Mouse (Mus musculus) MEL (cell line): Measurements from ENCODE around the gene Tm4sf20. TPM values are rescaled to one million over a fixed set of nuclear protein-coding genes. Genes with fewer than 3 reads are reported as not detected.

ENCODE experiments used
- DNase-seq: peaks from one replicate; pipeline ENCODE4 v3.0.0; 2011; ENCODE audit warnings: low read depth, low spot score
- H3K27ac ChIP-seq: 2 replicates; pipeline ENCODE4 v1.5.1; 2012; ENCODE audit warnings: low read depth, mild to moderate bottlenecking, control low read depth, low read length, moderate library complexity; ENCODE audit not compliant: control insufficient read depth
- H3K27me3 ChIP-seq, 2 experiments: fragments of 150-350 bp in 1 of 2; sonication (generic) in 1 of 2; 2 replicates each; pipeline ENCODE4 v1.6.1; 2012; ENCODE audit warnings: low read length in 2 of 2, mild to moderate bottlenecking in 2 of 2, improper control_type of control experiment in 1 of 2, moderate library complexity in 1 of 2; ENCODE audit not compliant: insufficient read depth in 2 of 2, control insufficient read depth in 1 of 2
- H3K36me3 ChIP-seq, 2 experiments: 2 replicates each; pipeline ENCODE4 v1.6.1; 2012 to 2014; ENCODE audit warnings: low read length in 2 of 2, improper control_type of control experiment in 1 of 2, inconsistent platforms in 1 of 2, mild to moderate bottlenecking in 1 of 2; ENCODE audit not compliant: insufficient read depth in 2 of 2, control insufficient read depth in 1 of 2
- H3K4me1 ChIP-seq, 2 experiments: fragments of 150-350 bp in 1 of 2; sonication (generic) in 1 of 2; 2 replicates each; pipeline ENCODE4 v1.6.1; 2012; ENCODE audit warnings: low read length in 2 of 2, improper control_type of control experiment in 1 of 2, mild to moderate bottlenecking in 1 of 2; ENCODE audit not compliant: insufficient read depth in 2 of 2, control insufficient read depth in 1 of 2
- H3K4me3 ChIP-seq, 2 experiments: fragments of 150-350 bp in 1 of 2; sonication (generic) in 1 of 2; 2 replicates each; pipeline ENCODE4 v1.5.1; 2012; ENCODE audit warnings: low read depth in 2 of 2, low read length in 2 of 2, mild to moderate bottlenecking in 2 of 2, moderate library complexity in 2 of 2, control low read depth in 1 of 2, improper control_type of control experiment in 1 of 2; ENCODE audit not compliant: control insufficient read depth in 1 of 2, insufficient read depth in 1 of 2
- H3K79me2 ChIP-seq: 2 replicates; pipeline ENCODE4 v1.6.1; 2012; ENCODE audit warnings: mild to moderate bottlenecking, low read length, moderate library complexity; ENCODE audit not compliant: control insufficient read depth, poor library complexity, insufficient read depth
- H3K9ac ChIP-seq: 2 replicates; pipeline ENCODE4 v1.6.1; 2012; ENCODE audit warnings: low read depth, mild to moderate bottlenecking, control low read depth, low read length, moderate library complexity; ENCODE audit not compliant: control insufficient read depth, poor library complexity, severe bottlenecking
- H3K9me3 ChIP-seq: fragments of 150-350 bp; sonication (generic); replicated peaks from 2 replicates; pipeline ENCODE4 v1.6.1; 2012; ENCODE audit warnings: mild to moderate bottlenecking, low read length, improper control_type of control experiment, moderate library complexity; ENCODE audit not compliant: insufficient read depth
- BHLHE40 ChIP-seq: IDR thresholded peaks from 2 replicates; pipeline ENCODE4 v1.6.1; 2012; ENCODE audit warnings: low read depth, mild to moderate bottlenecking, inconsistent platforms, low read length, improper control_type of control experiment, borderline replicate concordance
- CTCF ChIP-seq, 3 experiments: IDR thresholded peaks in 2 of 3; conservative IDR thresholded peaks in 1 of 3; 2 replicates each; pipeline ENCODE4 v1.5.1; 2011 to 2012; ENCODE audit warnings: low read length in 3 of 3, low read depth in 2 of 3, mild to moderate bottlenecking in 2 of 3, improper control_type of control experiment in 1 of 3, inconsistent platforms in 1 of 3, mixed read lengths in 1 of 3, moderate library complexity in 1 of 3; ENCODE audit not compliant: control insufficient read depth in 1 of 3, insufficient read depth in 1 of 3, poor library complexity in 1 of 3, severe bottlenecking in 1 of 3
- ETS1 ChIP-seq: IDR thresholded peaks from 2 replicates; pipeline ENCODE4 v1.6.1; 2012; ENCODE audit warnings: low read depth, mild to moderate bottlenecking, inconsistent platforms, low read length, improper control_type of control experiment, moderate library complexity
- GATA1 ChIP-seq: IDR thresholded peaks from 2 replicates; pipeline ENCODE4 v1.6.1; 2011; ENCODE audit warnings: low read depth, low read length, improper control_type of control experiment
- KAT2A ChIP-seq: conservative IDR thresholded peaks from 2 replicates; pipeline ENCODE4 v1.6.1; 2012; ENCODE audit warnings: low read depth, low read length, improper control_type of control experiment, inconsistent platforms
- MAZ ChIP-seq: IDR thresholded peaks from 2 replicates; pipeline ENCODE4 v1.6.1; 2012; ENCODE audit warnings: low read depth, mild to moderate bottlenecking, inconsistent platforms, low read length, improper control_type of control experiment
- MYB ChIP-seq: IDR thresholded peaks from 2 replicates; pipeline ENCODE4 v1.6.1; 2011; ENCODE audit warnings: mild to moderate bottlenecking, low read depth, low read length, improper control_type of control experiment
- MYC ChIP-seq: IDR thresholded peaks from 2 replicates; pipeline ENCODE4 v1.6.1; 2011; ENCODE audit warnings: low read depth, mild to moderate bottlenecking, low read length, improper control_type of control experiment, moderate library complexity
- POLR2AphosphoS2 ChIP-seq: IDR thresholded peaks from 2 replicates; pipeline ENCODE4 v1.6.1; 2011; ENCODE audit warnings: low read length, improper control_type of control experiment
- POLR2AphosphoS5 ChIP-seq: IDR thresholded peaks from 2 replicates; pipeline ENCODE4 v1.6.1; 2012; ENCODE audit warnings: low read depth, borderline replicate concordance, mild to moderate bottlenecking, inconsistent platforms, low read length, moderate library complexity, mixed read lengths
- RAD21 ChIP-seq: IDR thresholded peaks from 2 replicates; pipeline ENCODE4 v1.6.1; 2011; ENCODE audit warnings: mild to moderate bottlenecking, low read depth, low read length, improper control_type of control experiment
- SMC3 ChIP-seq: IDR thresholded peaks from 2 replicates; pipeline ENCODE4 v1.6.1; 2011; ENCODE audit warnings: low read depth, low read length, improper control_type of control experiment
- TAL1 ChIP-seq: IDR thresholded peaks from 2 replicates; pipeline ENCODE4 v1.6.1; 2012; ENCODE audit warnings: mild to moderate bottlenecking, inconsistent platforms, low read length, moderate library complexity, mixed read lengths
- USF1 ChIP-seq: IDR thresholded peaks from 2 replicates; pipeline ENCODE4 v1.6.1; 2014; ENCODE audit warnings: low read depth, mild to moderate bottlenecking, inconsistent platforms, low read length, improper control_type of control experiment, moderate library complexity
- USF2 ChIP-seq, 2 experiments: IDR thresholded peaks; 2 replicates each; pipeline ENCODE4 v1.6.1; 2011 to 2012; ENCODE audit warnings: improper control_type of control experiment in 2 of 2, low read length in 2 of 2, borderline replicate concordance in 1 of 2, inconsistent platforms in 1 of 2, low read depth in 1 of 2, mild to moderate bottlenecking in 1 of 2; ENCODE audit not compliant: insufficient read depth in 1 of 2
- ZC3H11A ChIP-seq: IDR thresholded peaks from 2 replicates; pipeline ENCODE4 v1.6.1; 2012; ENCODE audit warnings: low read depth, mild to moderate bottlenecking, inconsistent platforms, low read length, improper control_type of control experiment
- ZMIZ1 ChIP-seq: IDR thresholded peaks from 2 replicates; pipeline ENCODE4 v1.6.1; 2012; ENCODE audit warnings: low read depth, mild to moderate bottlenecking, inconsistent platforms, low read length, improper control_type of control experiment, moderate library complexity
- polyA plus RNA-seq, 2 experiments: library from polyadenylated mRNA; stranded (reverse) in 1 of 2; unstranded in 1 of 2; fragments of >175 nt in 1 of 2; fragments of >200 nt in 1 of 2; gene quantifications; 2 replicates each; pipeline versions ENCODE4 v1.2.1 to v1.2.4; 2012; ENCODE audit warnings: low replicate concordance in 2 of 2, low read depth in 1 of 2; ENCODE audit not compliant: insufficient read length in 2 of 2, insufficient read depth in 1 of 2, missing spikeins in 1 of 2
- total RNA-seq: library from RNA; depleted of rRNA; stranded (reverse); fragments of 300-350 nt; gene quantifications from 2 replicates; pipeline ENCODE4 v1.2.3, GENCODE M21; 2012

Gene Tm4sf20
- total and polyA plus RNA-seq, 3 experiments: not detected

GRCm38 (mm10) chr1:82791105-82791504 is 22.8 kb upstream of the Tm4sf20 start:
- H3K9me3 ChIP-seq: no peaks in the 10 kb centered on the region
- DNase-seq: no peak
- no peak for TF ChIP-seq ETS1
- TF ChIP-seq USF1: no peak
- no peak for TF ChIP-seq MAZ
- TF ChIP-seq ZMIZ1: no peak
- TF ChIP-seq MYB: no peak
- no peak for TF ChIP-seq KAT2A
- no peak for TF ChIP-seq BHLHE40
- no peak for TF ChIP-seq POLR2AphosphoS2
- TF ChIP-seq, all 39 proteins: peak for 0
- H3K9ac ChIP-seq: no peak overlapping the region
- H3K4me1 ChIP-seq: peaks cover 0 to 6% of the 10 kb centered on the region in 2 experiments; a peak in 2 of 4 replicates
- H3K36me3 ChIP-seq: 0 out of 4 replicates have a peak, but pooled peaks cover 0 to 2% of the 10 kb centered on the region in 2 experiments
- no peak overlapping the region for H3K27ac ChIP-seq
- no peaks in the 10 kb centered on the region for H3K79me2 ChIP-seq
- H3K27me3 ChIP-seq: no peaks in the 10 kb centered on the region
- H3K4me3 ChIP-seq: no peak overlapping the region

GRCm38 (mm10) chr1:82788070-82788469 is 19.8 kb upstream of the Tm4sf20 start:
- Histone ChIP-seq H3K27ac (no peak overlapping the region), H3K9ac (no peak overlapping the region), H3K27me3 (no peaks in the 10 kb centered on the region), H3K79me2 (no peaks in the 10 kb centered on the region), H3K36me3 (0 out of 4 replicates have a peak, but pooled peaks cover 0 to 2% of the 10 kb centered on the region in 2 experiments), H3K9me3 (no peaks in the 10 kb centered on the region), H3K4me3 (no peak overlapping the region), H3K4me1 (peaks cover 0 to 6% of the 10 kb centered on the region in 2 experiments; a peak in 2 of 4 replicates)
- no peak for TF ChIP-seq POLR2AphosphoS5
- no peak for TF ChIP-seq RAD21
- no peak for TF ChIP-seq ZC3H11A
- TF ChIP-seq GATA1: no peak
- TF ChIP-seq USF2 (IDR thresholded peaks at IDR 0.05; ENCODE audit: borderline replicate concordance in 1 of 2, insufficient read depth in 1 of 2, low read depth in 1 of 2, low read length in 2 of 2): no peak
- no peak for DNase-seq

- TF ChIP-seq USF1 (no peak), ZC3H11A (peak; percentile 65), SMC3 (peak; percentile 80), MYC (no peak), TAL1 (no peak), CTCF (IDR thresholded peaks at IDR 0.05 in 2 of 3, conservative IDR thresholded peaks at IDR 0.05 in 1 of 3; ENCODE audit: control insufficient read depth in 1 of 3, insufficient read depth in 1 of 3, low read depth in 2 of 3, low read length in 3 of 3, poor library complexity in 1 of 3, severe bottlenecking in 1 of 3) (peak; percentile 38 to 82 (median 50)), RAD21 (peak; percentile 84), POLR2AphosphoS2 (no peak)
- DNase-seq: peak; percentile 53
Observed at GRCm38 (mm10) chr1:82787414-82787813, 19.2 kb upstream of the Tm4sf20 start.

More at GRCm38 (mm10) chr1:82787414-82787813, 19.2 kb upstream of the Tm4sf20 start:
- H3K36me3 ChIP-seq: 0 out of 4 replicates have a peak, but pooled peaks cover 0 to 2% of the 10 kb centered on the region in 2 experiments
- H3K9me3 ChIP-seq: no peaks in the 10 kb centered on the region
- no peak overlapping the region for H3K4me3 ChIP-seq
- H3K27me3 ChIP-seq: no peaks in the 10 kb centered on the region
- no peaks in the 10 kb centered on the region for H3K79me2 ChIP-seq
- H3K9ac ChIP-seq: no peak overlapping the region
- peaks cover 0 to 6% of the 10 kb centered on the region in 2 experiments; a peak in 2 of 4 replicates for H3K4me1 ChIP-seq
- no peak overlapping the region for H3K27ac ChIP-seq
